Mouse (Mus musculus) liver, embryonic 13.5 days (tissue): ENCODE measurements at regions not wholly inside any gene's neighbourhood (a gene's known extent, or its start where the extent isn't known, plus 50 kb on each side); places are given as distances from the start of the nearest gene placed in this dataset.
"Not testable (repeated sequence)": the region's sequence is repeated elsewhere in the genome, so short reads cannot be mapped to it uniquely, and the experiment has no call there.

Experiments
- ATAC-seq: fragments of 200-750 bp; cut with Nextera tagmentation; 2 replicates; pipeline ENCODE4 v1.8.0; 2017; ENCODE audit warnings: low read depth, mild to moderate bottlenecking, moderate number of reproducible peaks, moderate library complexity
- DNase-seq: peaks from one replicate; pipeline ENCODE4 v3.0.0; 2022
- H3K27ac ChIP-seq: fragments of 300-500 bp; sonication (generic); 2 replicates; pipeline ENCODE4 v1.5.1; 2015; ENCODE audit warnings: moderate library complexity, mild to moderate bottlenecking, inconsistent platforms
- H3K27me3 ChIP-seq: fragments of 300-500 bp; sonication (generic); 2 replicates; pipeline ENCODE4 v1.6.1; 2015; ENCODE audit warnings: mild to moderate bottlenecking, inconsistent platforms
- H3K36me3 ChIP-seq: fragments of 300-500 bp; sonication (generic); 2 replicates; pipeline ENCODE4 v1.6.1; 2015; ENCODE audit warnings: mild to moderate bottlenecking, inconsistent platforms
- H3K4me1 ChIP-seq: fragments of 300-500 bp; sonication (generic); replicated peaks from 2 replicates; pipeline ENCODE4 v1.6.1; 2015; ENCODE audit warnings: inconsistent platforms
- H3K4me2 ChIP-seq: fragments of 300-500 bp; sonication (generic); 2 replicates; pipeline ENCODE4 v1.6.1; 2015; ENCODE audit warnings: inconsistent platforms, mild to moderate bottlenecking, moderate library complexity
- H3K4me3 ChIP-seq: fragments of 300-500 bp; sonication (generic); replicated peaks from 2 replicates; pipeline ENCODE4 v1.5.1; 2015; ENCODE audit warnings: mild to moderate bottlenecking, inconsistent platforms
- H3K9ac ChIP-seq: fragments of 300-500 bp; sonication (generic); 2 replicates; pipeline ENCODE4 v1.6.1; 2015; ENCODE audit warnings: mild to moderate bottlenecking, inconsistent platforms
- H3K9me3 ChIP-seq: fragments of 300-500 bp; sonication (generic); replicated peaks from 2 replicates; pipeline ENCODE4 v1.6.1; 2016; ENCODE audit warnings: inconsistent platforms
- WGBS: fragments of 180-500 bp; shearing (Covaris S2); methylation state at CpG from one replicate; pipeline ENCODE4 v1.1.7; 2015; ENCODE audit not compliant: insufficient replicate concordance; 5-methylcytosine and 5-hydroxymethylcytosine counted together

DNA sequence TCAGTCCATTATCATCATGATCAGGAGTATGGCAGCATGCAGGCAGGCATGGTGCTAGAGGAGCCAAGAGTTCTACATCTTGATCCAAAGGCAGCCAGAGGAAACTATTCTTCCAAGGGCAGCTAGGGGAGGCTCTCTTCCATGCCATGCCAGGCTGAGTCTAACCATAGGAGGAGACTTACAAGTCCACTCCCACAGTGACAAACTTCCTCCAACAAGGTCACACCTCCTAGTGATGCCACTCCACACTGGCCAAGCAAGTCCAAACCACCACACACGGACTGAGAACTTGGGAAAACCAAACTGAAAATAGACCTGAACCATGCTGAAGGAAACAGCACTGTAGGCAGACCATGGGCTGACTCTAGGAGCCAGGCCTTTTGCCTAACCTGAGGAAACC, 197.4 kb downstream of the Prex1 start:
- no peak for DNase-seq
- H3K9me3 ChIP-seq, result no peaks in the 10 kb centered on the region
- H3K4me3 ChIP-seq, result no peak overlapping the region
- H3K4me2 ChIP-seq, result no peak overlapping the region
- H3K27me3 ChIP-seq, result peaks cover 10% of the 10 kb centered on the region; the same call in 1 of the 2 replicates
- H3K27ac ChIP-seq, result no peak overlapping the region
- no peaks in the 10 kb centered on the region for H3K36me3 ChIP-seq
- no peak for ATAC-seq
- 0 out of 2 replicates have a peak, but pooled peaks cover 3% of the 10 kb centered on the region for H3K4me1 ChIP-seq
- H3K9ac ChIP-seq, result no peak overlapping the region
- 21% methylated on average over 1 of the region's 1 CpGs for WGBS

DNA sequence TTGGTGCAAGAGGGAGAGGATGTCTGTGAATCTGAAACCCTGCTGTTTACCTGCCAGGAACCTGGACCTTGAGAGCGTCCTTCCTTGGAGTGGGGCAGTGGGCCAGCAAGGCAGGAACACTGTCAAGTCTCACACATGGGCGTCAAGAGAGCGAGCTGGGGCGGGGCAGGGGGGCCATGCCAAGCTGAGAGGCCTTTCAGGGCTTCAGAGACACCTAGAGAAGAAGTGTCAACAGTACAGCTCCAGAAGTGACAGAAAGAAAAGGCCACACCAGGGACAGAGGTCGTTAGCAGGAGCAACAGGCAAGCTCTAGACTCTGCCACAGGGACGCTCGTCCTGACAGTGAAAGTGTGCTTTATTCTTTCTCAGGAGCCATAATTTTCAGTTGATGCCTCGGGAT, 199.0 kb downstream of the Prex1 start:
- H3K27me3 ChIP-seq, result peaks cover 10% of the 10 kb centered on the region; the same call in 1 of the 2 replicates
- H3K4me3 ChIP-seq, result no peak overlapping the region
- no peak overlapping the region for H3K9ac ChIP-seq
- no peak overlapping the region for H3K27ac ChIP-seq
- no peak overlapping the region for H3K4me2 ChIP-seq
- H3K9me3 ChIP-seq, result no peaks in the 10 kb centered on the region
- DNase-seq (no peak), ATAC-seq (no peak)
- no peaks in the 10 kb centered on the region for H3K36me3 ChIP-seq
- 53% methylated on average over 8 of the region's 8 CpGs for WGBS
- 0 out of 2 replicates have a peak, but pooled peaks cover 3% of the 10 kb centered on the region for H3K4me1 ChIP-seq

GRCm38 (mm10) chr2:166512488-166512887, 201.1 kb downstream of the Prex1 start:
- ATAC-seq (no peak), DNase-seq (no peak)
- Histone ChIP-seq H3K27ac (no peak overlapping the region), H3K9me3 (0 out of 2 replicates have a peak, but pooled peaks cover 4% of the 10 kb centered on the region), H3K27me3 (0 out of 2 replicates have a peak, but pooled peaks cover 3% of the 10 kb centered on the region), H3K4me3 (no peak overlapping the region), H3K9ac (no peak overlapping the region), H3K36me3 (no peaks in the 10 kb centered on the region), H3K4me1 (0 out of 2 replicates have a peak, but pooled peaks cover 3% of the 10 kb centered on the region), H3K4me2 (no peak overlapping the region)
- 59% methylated on average over 8 of the region's 8 CpGs for WGBS

GRCm38 (mm10) chr2:166511477-166511876, 202.2 kb downstream of the Prex1 start:
- H3K27me3 ChIP-seq, H3K4me2 ChIP-seq, DNase-seq, H3K9me3 ChIP-seq, H3K4me3 ChIP-seq, H3K4me1 ChIP-seq, H3K36me3 ChIP-seq, ATAC-seq, H3K9ac ChIP-seq, H3K27ac ChIP-seq: not testable (repeated sequence)
- WGBS, result 60% methylated on average over 3 of the region's 3 CpGs

DNA sequence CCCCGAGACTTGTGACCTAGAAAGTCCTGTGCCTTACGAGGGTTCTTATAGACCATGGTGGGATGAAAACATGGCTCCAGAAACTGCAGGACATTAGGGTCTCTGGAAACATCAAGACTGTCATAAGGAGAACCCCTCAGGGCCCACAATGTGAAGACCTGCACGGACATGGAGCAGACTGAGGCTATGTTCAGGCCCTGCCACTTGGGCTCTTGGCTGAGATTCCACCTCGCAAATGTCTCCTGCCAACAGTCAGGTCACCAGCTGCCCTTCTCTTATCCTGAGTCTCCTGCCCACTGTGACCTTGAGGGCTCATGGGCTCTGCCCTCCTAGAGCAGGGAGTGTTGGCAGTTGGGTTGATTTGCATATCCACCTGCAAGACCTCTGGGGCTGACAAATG, 202.9 kb downstream of the Prex1 start:
- no peak overlapping the region for H3K4me3 ChIP-seq
- H3K27me3 ChIP-seq, result no peaks in the 10 kb centered on the region
- H3K9ac ChIP-seq, result no peak overlapping the region
- H3K9me3 ChIP-seq, result 0 out of 2 replicates have a peak, but pooled peaks cover 4% of the 10 kb centered on the region
- WGBS, result 58% methylated on average over 4 of the region's 4 CpGs
- H3K36me3 ChIP-seq, result no peaks in the 10 kb centered on the region
- H3K4me2 ChIP-seq, result no peak overlapping the region
- no peaks in the 10 kb centered on the region for H3K4me1 ChIP-seq
- H3K27ac ChIP-seq, result no peak overlapping the region
- DNase-seq (no peak), ATAC-seq (no peak)

DNA sequence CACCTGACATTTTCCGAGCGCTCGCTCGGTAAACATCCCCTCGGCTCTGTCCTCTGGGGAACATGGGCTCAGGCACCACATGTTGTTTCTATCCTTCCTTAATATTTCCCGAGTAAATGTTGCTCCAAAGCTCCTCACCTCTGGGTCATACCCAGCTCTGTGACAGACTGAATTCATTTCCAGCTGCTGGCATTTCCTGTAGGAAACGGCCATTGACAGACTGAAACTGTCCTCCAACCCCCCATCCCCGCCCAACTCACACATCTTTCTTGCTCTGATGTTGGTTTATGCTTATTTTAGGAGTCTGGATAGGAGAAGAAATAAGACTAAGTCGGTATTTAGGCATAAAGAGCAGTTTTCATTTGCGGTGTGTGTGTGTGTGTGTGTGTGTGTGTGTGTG, 204.0 kb downstream of the Prex1 start:
- 74% methylated on average over 10 of the region's 10 CpGs for WGBS
- Histone ChIP-seq H3K9ac (no peak overlapping the region), H3K4me2 (no peak overlapping the region), H3K27ac (no peak overlapping the region), H3K9me3 (0 out of 2 replicates have a peak, but pooled peaks cover 4% of the 10 kb centered on the region), H3K27me3 (no peaks in the 10 kb centered on the region), H3K4me1 (no peaks in the 10 kb centered on the region), H3K4me3 (no peak overlapping the region), H3K36me3 (no peaks in the 10 kb centered on the region)
- ATAC-seq (no peak), DNase-seq (no peak)

DNA sequence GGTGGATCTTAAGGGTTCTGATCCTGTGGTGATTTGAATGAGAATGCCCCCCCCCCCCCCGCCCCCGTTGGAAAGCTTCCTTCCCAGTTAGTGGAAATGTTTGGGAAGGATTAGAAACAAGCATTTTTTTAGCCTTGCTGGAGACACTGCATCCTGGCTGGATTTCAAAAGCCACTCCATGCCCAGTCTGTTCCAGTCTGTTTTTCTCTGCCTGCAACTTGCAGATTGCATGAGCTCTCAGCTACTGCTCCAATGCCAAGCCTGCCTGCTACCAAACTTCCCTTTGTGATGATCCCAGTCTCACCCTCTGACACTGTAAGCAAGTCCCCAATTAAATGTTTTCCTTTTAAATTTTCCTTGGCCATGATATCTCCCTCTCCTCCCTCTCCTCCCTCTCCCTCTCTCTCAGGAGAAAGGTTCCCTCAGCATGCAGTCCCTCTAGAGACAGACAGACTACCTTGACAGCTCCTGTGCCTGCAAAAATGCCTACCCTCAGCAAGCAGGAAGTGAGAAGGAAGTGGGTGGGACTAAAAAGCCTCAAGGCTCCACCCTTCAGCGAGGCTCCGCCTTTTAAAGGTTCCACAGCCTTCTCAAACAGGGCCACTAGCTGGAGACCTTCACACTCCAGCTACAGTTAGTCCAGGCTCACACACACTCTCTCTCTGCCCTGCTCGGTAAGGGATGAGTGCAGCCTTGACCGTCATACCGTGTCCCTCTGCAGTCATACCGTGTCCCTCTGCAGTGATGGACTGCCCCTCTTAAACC, 204.8 kb downstream of the Prex1 start:
- Histone ChIP-seq H3K4me1 (no peaks in the 10 kb centered on the region), H3K27ac (no peak overlapping the region), H3K4me2 (no peak overlapping the region), H3K9me3 (0 out of 2 replicates have a peak, but pooled peaks cover 4% of the 10 kb centered on the region), H3K9ac (no peak overlapping the region), H3K27me3 (no peaks in the 10 kb centered on the region), H3K36me3 (no peaks in the 10 kb centered on the region), H3K4me3 (no peak overlapping the region)
- DNase-seq (no peak), ATAC-seq (no peak)
- 73% methylated on average over 8 of the region's 8 CpGs for WGBS

DNA sequence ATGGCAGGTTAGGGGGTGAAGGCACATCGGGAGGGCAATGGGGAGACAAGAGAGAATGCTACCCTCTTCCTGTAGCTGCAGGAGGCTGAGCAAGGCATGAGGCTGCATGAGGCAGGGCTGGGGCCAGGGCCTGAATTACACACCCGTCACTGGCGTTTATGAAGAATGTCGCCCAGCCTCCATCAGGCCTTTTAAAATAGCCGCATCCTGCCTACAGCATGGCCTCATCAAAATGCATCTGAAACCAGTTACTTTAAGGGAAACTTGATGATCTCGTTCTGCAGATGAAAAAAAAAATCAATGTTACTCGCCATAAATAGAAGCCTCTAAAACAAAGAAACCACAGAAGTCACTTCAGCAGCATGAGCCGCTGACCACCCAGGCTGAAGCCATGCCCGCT, 208.3 kb downstream of the Prex1 start:
- 0 out of 2 replicates have a peak, but pooled peaks cover 4% of the 10 kb centered on the region for H3K9me3 ChIP-seq
- H3K9ac ChIP-seq, result no peak overlapping the region
- no peaks in the 10 kb centered on the region for H3K4me1 ChIP-seq
- no peak overlapping the region for H3K4me2 ChIP-seq
- H3K36me3 ChIP-seq, result no peaks in the 10 kb centered on the region
- ATAC-seq, result no peak
- no peak for DNase-seq
- no peaks in the 10 kb centered on the region for H3K27me3 ChIP-seq
- no peak overlapping the region for H3K27ac ChIP-seq
- no peak overlapping the region for H3K4me3 ChIP-seq
- 49% methylated on average over 9 of the region's 9 CpGs for WGBS

DNA sequence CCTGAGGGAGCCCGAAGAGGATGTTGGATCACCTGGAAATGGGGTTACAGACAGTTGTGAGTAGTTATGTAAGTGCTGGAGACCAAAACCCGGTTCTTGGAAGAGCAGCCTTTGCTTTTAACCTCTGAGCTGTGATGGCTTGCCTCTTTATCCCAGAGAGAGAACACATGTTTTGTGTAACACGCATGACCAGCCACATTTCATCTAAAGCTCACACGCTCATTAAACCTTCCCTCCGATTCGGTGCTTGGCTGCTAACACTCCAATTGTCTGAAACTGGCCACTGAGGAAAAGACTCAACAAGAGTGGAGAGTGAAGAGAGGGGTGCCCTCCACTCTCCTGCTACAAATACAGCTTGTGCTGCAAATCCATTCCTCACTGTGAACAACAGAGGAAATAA, 210.0 kb downstream of the Prex1 start:
- H3K36me3 ChIP-seq, result no peaks in the 10 kb centered on the region
- no peak overlapping the region for H3K9ac ChIP-seq
- H3K9me3 ChIP-seq, result no peaks in the 10 kb centered on the region
- DNase-seq (no peak), ATAC-seq (no peak)
- H3K27ac ChIP-seq, result no peak overlapping the region
- WGBS, result 69% methylated on average over 6 of the region's 6 CpGs
- no peaks in the 10 kb centered on the region for H3K27me3 ChIP-seq
- no peaks in the 10 kb centered on the region for H3K4me1 ChIP-seq
- H3K4me2 ChIP-seq, result no peak overlapping the region
- no peak overlapping the region for H3K4me3 ChIP-seq

DNA sequence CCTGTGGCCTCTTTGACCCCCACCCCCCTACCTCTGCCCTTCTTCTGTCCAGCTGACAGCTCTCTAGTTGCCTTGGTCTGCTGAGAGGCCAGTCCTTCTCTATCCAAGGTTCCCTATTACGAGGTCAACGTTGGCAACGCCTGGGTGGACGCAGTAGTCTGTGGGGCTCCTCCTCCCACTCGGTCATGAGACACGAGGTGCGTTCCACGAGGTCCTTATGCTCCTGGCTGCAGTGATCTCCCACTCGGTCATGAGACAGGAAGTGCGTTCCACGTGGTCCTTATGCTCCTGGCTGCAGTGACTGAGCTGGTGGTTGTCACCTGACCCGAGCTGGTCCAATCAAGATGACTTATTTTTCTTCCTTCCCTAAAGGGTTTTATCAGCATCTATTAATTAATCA, 220.7 kb downstream of the Prex1 start:
- WGBS, result 60% methylated on average over 12 of the region's 12 CpGs
- Histone ChIP-seq H3K27me3 (no peaks in the 10 kb centered on the region), H3K4me3 (no peak overlapping the region), H3K9ac (no peak overlapping the region), H3K9me3 (no peaks in the 10 kb centered on the region), H3K36me3 (no peaks in the 10 kb centered on the region), H3K4me2 (no peak overlapping the region), H3K4me1 (no peaks in the 10 kb centered on the region), H3K27ac (no peak overlapping the region)
- DNase-seq (no peak), ATAC-seq (no peak)

GRCm38 (mm10) chr2:166492421-166492820, 221.2 kb downstream of the Prex1 start:
- Histone ChIP-seq H3K4me3 (no peak overlapping the region), H3K36me3 (no peaks in the 10 kb centered on the region), H3K4me1 (no peaks in the 10 kb centered on the region), H3K9me3 (no peaks in the 10 kb centered on the region), H3K4me2 (no peak overlapping the region), H3K27ac (no peak overlapping the region), H3K27me3 (no peaks in the 10 kb centered on the region), H3K9ac (no peak overlapping the region)
- WGBS, result 64% methylated on average over 12 of the region's 12 CpGs
- ATAC-seq (no peak), DNase-seq (no peak)

- no peak for ATAC-seq
- Histone ChIP-seq H3K9me3 (no peaks in the 10 kb centered on the region), H3K27me3 (no peaks in the 10 kb centered on the region), H3K36me3 (no peaks in the 10 kb centered on the region), H3K4me1 (no peaks in the 10 kb centered on the region), H3K4me2 (no peak overlapping the region), H3K9ac (no peak overlapping the region), H3K27ac (no peak overlapping the region), H3K4me3 (no peak overlapping the region)
- DNase-seq, result no peak
- 12% methylated on average over 6 of the region's 6 CpGs for WGBS
Observed at GRCm38 (mm10) chr2:166491861-166492260, 221.8 kb downstream of the Prex1 start.
